Mouse (Mus musculus) embryonic fibroblast, embryonic 13.5 days (primary cell): Measurements from ENCODE around the gene Pbp2.

Experiments used
- CTCF ChIP-seq: IDR thresholded peaks from 2 replicates; pipeline ENCODE4 v1.5.1; 2011; ENCODE audit warnings: mild to moderate bottlenecking, control low read depth, low read length, moderate library complexity, borderline replicate concordance; ENCODE audit not compliant: insufficient read depth
- POLR2A ChIP-seq: IDR thresholded peaks from 2 replicates; pipeline ENCODE4 v1.6.1; 2011; ENCODE audit warnings: low read depth, mild to moderate bottlenecking, control low read depth, low read length, moderate library complexity

GRCm38 (mm10) chr6:135302421-135303125 is 7.6 kb downstream of the Pbp2 start:
- TF ChIP-seq POLR2A (no peak), CTCF (no peak)
